Mouse (Mus musculus) hindbrain, embryonic 15.5 days (tissue): ENCODE measurements at regions not wholly inside any gene's neighbourhood (a gene's known extent, or its start where the extent isn't known, plus 50 kb on each side); places are given as distances from the start of the nearest gene placed in this dataset.

Source experiments
- ATAC-seq: fragments of 200-750 bp; cut with Nextera tagmentation; 2 replicates; pipeline ENCODE4 v1.8.0; 2017; ENCODE audit warnings: low read depth, moderate number of reproducible peaks, moderate TSS enrichment; ENCODE audit not compliant: low FRiP score
- H3K27ac ChIP-seq: fragments of 300-500 bp; sonication (generic); replicated peaks from 2 replicates; pipeline ENCODE4 v1.5.1; 2015; ENCODE audit warnings: mild to moderate bottlenecking, inconsistent platforms
- H3K27me3 ChIP-seq: fragments of 300-500 bp; sonication (generic); 2 replicates; pipeline ENCODE4 v1.6.1; 2015; ENCODE audit warnings: control low read depth, inconsistent platforms
- H3K36me3 ChIP-seq: fragments of 300-500 bp; sonication (generic); 2 replicates; pipeline ENCODE4 v1.6.1; 2015; ENCODE audit warnings: control low read depth, inconsistent platforms
- H3K4me1 ChIP-seq: fragments of 300-500 bp; sonication (generic); replicated peaks from 2 replicates; pipeline ENCODE4 v1.6.1; 2015; ENCODE audit warnings: control low read depth, inconsistent platforms
- H3K4me2 ChIP-seq: fragments of 300-500 bp; sonication (generic); 2 replicates; pipeline ENCODE4 v1.6.1; 2015; ENCODE audit warnings: moderate library complexity, mild to moderate bottlenecking, inconsistent platforms
- H3K4me3 ChIP-seq: fragments of 300-500 bp; sonication (generic); 2 replicates; pipeline ENCODE4 v1.5.1; 2015; ENCODE audit warnings: mild to moderate bottlenecking, inconsistent platforms
- H3K9ac ChIP-seq: fragments of 300-500 bp; sonication (generic); 2 replicates; pipeline ENCODE4 v1.6.1; 2015; ENCODE audit warnings: inconsistent platforms
- H3K9me3 ChIP-seq: fragments of 300-500 bp; sonication (generic); 2 replicates; pipeline ENCODE4 v1.6.1; 2016; ENCODE audit warnings: control low read depth, inconsistent platforms
- WGBS: fragments of 180-500 bp; shearing (Covaris S2); methylation state at CpG from one replicate; pipeline ENCODE4 v1.1.7; 2015; 5-methylcytosine and 5-hydroxymethylcytosine counted together

DNA sequence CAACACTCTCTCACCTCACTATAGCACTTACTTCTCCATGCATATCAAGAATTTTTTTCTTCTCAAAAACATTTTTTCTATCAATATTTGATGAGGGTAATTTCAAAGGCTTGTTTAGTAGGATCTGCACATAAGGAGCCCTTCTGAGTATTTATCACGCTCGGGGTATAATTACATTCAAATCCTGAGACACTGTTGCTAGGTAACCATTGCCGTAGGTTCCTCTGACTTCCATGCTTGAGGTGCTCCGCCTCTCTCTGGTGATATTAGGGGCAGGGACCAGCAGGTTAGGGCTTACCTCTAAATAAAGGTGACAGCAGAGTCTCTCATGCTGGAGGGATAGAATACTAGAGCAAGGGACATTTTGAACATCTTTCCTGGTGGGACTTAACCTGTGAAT is 54.4 kb upstream of the 9630041A04Rik start:
- 23% methylated on average over 4 of the region's 4 CpGs for WGBS
- no peak overlapping the region for H3K4me3 ChIP-seq
- H3K9me3 ChIP-seq = no peaks in the 10 kb centered on the region
- 0 out of 2 replicates have a peak overlapping the region, but pooled peaks have one; percentile 30 for H3K27ac ChIP-seq
- no peaks in the 10 kb centered on the region for H3K36me3 ChIP-seq
- no peaks in the 10 kb centered on the region for H3K27me3 ChIP-seq
- peak; percentile 34 for ATAC-seq
- H3K9ac ChIP-seq = no peak overlapping the region
- peaks cover 12% of the 10 kb centered on the region for H3K4me1 ChIP-seq
- H3K4me2 ChIP-seq = no peak overlapping the region

DNA sequence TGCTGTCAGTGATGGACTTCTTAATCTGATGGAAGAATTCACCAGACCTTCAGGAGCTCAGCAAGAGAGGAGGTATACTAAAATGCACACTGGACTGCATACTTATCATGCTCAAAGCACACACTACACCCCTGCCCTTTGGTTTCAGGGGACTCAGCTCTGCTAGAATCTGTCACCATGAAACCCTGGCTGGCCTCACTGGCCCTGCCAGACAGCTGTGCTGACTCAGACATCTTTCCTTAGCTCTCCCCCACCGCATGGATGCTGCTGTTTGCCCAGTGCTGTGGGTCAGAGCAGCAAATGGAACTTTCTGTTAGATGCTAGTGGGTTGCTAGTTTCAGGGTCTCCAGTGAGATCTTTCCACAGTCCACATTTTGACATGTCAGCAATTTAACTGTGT is 64.9 kb upstream of the 9630041A04Rik start:
- Histone ChIP-seq H3K27me3 (no peaks in the 10 kb centered on the region), H3K36me3 (no peaks in the 10 kb centered on the region), H3K9me3 (no peaks in the 10 kb centered on the region), H3K4me1 (no peaks in the 10 kb centered on the region), H3K4me3 (no peak overlapping the region), H3K27ac (no peak overlapping the region), H3K4me2 (no peak overlapping the region), H3K9ac (no peak overlapping the region)
- WGBS = 50% methylated on average over 1 of the region's 1 CpGs
- ATAC-seq = no peak

DNA sequence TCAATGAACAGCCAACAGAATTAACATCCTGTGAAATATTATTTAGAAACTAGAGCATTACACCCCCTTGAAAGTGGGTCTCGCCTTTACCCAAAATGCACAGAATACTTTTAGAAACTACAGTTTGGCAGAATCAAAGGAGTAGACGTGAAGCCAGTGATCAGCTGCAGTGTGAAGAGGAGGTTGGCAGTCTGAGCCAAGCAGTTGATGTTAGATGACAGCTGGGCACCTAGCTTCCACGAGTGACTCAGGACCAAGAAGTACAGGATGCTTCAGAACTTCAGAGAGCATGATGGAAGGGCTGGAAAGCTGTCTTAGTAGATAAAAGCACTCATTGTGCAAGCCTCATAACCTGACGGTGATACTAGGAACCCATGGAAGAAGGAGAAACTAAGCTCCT is 65.6 kb upstream of the 9630041A04Rik start:
- no peak overlapping the region for H3K4me2 ChIP-seq

GRCm38 (mm10) chr9:101795436-101795835 is 66.2 kb upstream of the 9630041A04Rik start:
- no peaks in the 10 kb centered on the region for H3K36me3 ChIP-seq
- no peaks in the 10 kb centered on the region for H3K27me3 ChIP-seq
- no peak overlapping the region for H3K4me3 ChIP-seq
- 81% methylated on average over 2 of the region's 2 CpGs for WGBS
- no peak overlapping the region for H3K27ac ChIP-seq
- H3K4me2 ChIP-seq = no peak overlapping the region
- no peak for ATAC-seq
- H3K4me1 ChIP-seq = no peaks in the 10 kb centered on the region
- no peak overlapping the region for H3K9ac ChIP-seq
- H3K9me3 ChIP-seq = no peaks in the 10 kb centered on the region

More for the DNA sequence above, 65.6 kb upstream of the 9630041A04Rik start:
- H3K4me1 ChIP-seq = no peaks in the 10 kb centered on the region
- H3K9me3 ChIP-seq = no peaks in the 10 kb centered on the region
- WGBS = 78% methylated on average over 4 of the region's 4 CpGs
- no peak overlapping the region for H3K27ac ChIP-seq
- H3K9ac ChIP-seq = no peak overlapping the region
- no peak overlapping the region for H3K4me3 ChIP-seq
- H3K36me3 ChIP-seq = no peaks in the 10 kb centered on the region
- no peaks in the 10 kb centered on the region for H3K27me3 ChIP-seq
- ATAC-seq = no peak

DNA sequence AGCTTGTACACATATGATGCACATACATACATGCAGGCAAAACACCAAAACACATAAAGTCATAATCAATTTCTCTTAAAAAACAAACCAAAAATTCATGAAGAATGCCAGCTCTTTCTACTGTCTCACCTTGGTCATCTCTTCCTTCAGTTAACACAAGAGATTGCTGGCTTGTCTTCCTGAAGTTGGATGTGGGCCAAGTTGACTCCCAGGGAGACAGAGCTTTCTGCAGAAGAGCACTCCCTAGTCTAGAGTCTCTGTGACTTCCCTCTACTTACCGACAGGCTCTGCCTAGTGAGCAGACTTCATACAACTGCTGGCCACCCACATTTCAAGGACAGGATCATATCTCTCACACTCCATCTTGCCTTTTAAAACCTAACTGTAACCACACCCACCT is 70.7 kb upstream of the 9630041A04Rik start:
- no peaks in the 10 kb centered on the region for H3K36me3 ChIP-seq
- no peaks in the 10 kb centered on the region for H3K27me3 ChIP-seq
- no peak overlapping the region for H3K4me3 ChIP-seq
- no peaks in the 10 kb centered on the region for H3K4me1 ChIP-seq
- H3K9ac ChIP-seq = no peak overlapping the region
- no peak overlapping the region for H3K27ac ChIP-seq
- H3K4me2 ChIP-seq = no peak overlapping the region
- 64% methylated on average over 1 of the region's 1 CpGs for WGBS
- no peak for ATAC-seq
- no peaks in the 10 kb centered on the region for H3K9me3 ChIP-seq

GRCm38 (mm10) chr9:101740949-101741605 is 120.6 kb upstream of the 9630041A04Rik start:
- no peaks in the 10 kb centered on the region for H3K27me3 ChIP-seq
- H3K27ac ChIP-seq = no peak overlapping the region
- no peaks in the 10 kb centered on the region for H3K36me3 ChIP-seq
- H3K4me2 ChIP-seq = no peak overlapping the region
- ATAC-seq = no peak
- WGBS = 47% methylated on average over 10 of the region's 10 CpGs
- no peaks in the 10 kb centered on the region for H3K9me3 ChIP-seq
- H3K4me3 ChIP-seq = no peak overlapping the region
- H3K4me1 ChIP-seq = peaks cover 4% of the 10 kb centered on the region; the same call in 1 of the 2 replicates
- H3K9ac ChIP-seq = no peak overlapping the region

DNA sequence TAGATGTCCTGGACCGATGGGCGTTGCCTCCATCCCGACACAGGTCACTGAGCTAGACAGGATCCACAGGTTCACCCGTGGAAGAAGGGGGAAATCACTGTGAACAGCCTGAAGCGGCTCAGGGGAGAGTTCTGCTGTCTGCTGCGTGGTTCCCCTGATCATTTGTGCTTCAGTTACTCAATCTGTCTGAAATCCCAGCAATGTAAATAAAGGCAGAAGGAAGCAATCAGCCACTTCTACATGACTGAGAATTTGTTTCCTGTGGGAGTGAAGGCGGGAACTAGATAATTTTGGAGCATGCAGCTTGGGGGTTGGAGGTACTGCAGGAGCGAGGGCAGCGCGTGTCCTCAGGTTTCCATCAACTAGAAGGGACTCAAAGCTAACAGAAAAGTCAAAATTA is 122.3 kb upstream of the 9630041A04Rik start:
- WGBS = 76% methylated on average over 10 of the region's 10 CpGs

DNA sequence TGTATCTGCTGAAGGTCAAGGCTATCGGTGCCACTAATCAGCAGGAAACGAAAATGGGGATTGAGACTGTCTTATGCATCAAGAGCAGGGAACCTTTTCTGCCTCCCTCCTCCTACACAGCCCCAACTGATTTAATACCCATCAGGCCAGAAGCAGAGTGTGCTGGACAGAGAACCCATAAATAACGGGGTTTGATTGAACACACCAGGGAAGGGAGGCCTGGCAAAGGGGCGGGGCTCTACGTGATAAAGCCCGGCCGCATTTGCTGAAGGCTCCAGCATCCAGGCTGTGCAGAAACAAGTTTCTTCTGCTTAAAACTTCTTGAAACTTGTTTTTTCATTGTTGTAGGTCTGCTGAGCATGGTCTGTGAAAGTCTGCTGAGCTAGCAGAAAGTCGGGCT is 127.4 kb upstream of the 9630041A04Rik start:
- no peaks in the 10 kb centered on the region for H3K9me3 ChIP-seq
- H3K36me3 ChIP-seq = no peaks in the 10 kb centered on the region
- no peak overlapping the region for H3K4me2 ChIP-seq
- ATAC-seq = no peak
- 52% methylated on average over 8 of the region's 8 CpGs for WGBS
- no peak overlapping the region for H3K4me3 ChIP-seq
- no peak overlapping the region for H3K27ac ChIP-seq
- H3K9ac ChIP-seq = no peak overlapping the region
- no peaks in the 10 kb centered on the region for H3K27me3 ChIP-seq
- H3K4me1 ChIP-seq = peaks cover 11% of the 10 kb centered on the region

More for the DNA sequence above, 122.3 kb upstream of the 9630041A04Rik start:
- H3K36me3 ChIP-seq = no peaks in the 10 kb centered on the region
- no peak overlapping the region for H3K9ac ChIP-seq
- no peaks in the 10 kb centered on the region for H3K9me3 ChIP-seq
- ATAC-seq = no peak
- no peak overlapping the region for H3K4me2 ChIP-seq
- H3K4me1 ChIP-seq = peaks cover 5% of the 10 kb centered on the region
- no peak overlapping the region for H3K4me3 ChIP-seq
- H3K27me3 ChIP-seq = no peaks in the 10 kb centered on the region
- H3K27ac ChIP-seq = no peak overlapping the region

DNA sequence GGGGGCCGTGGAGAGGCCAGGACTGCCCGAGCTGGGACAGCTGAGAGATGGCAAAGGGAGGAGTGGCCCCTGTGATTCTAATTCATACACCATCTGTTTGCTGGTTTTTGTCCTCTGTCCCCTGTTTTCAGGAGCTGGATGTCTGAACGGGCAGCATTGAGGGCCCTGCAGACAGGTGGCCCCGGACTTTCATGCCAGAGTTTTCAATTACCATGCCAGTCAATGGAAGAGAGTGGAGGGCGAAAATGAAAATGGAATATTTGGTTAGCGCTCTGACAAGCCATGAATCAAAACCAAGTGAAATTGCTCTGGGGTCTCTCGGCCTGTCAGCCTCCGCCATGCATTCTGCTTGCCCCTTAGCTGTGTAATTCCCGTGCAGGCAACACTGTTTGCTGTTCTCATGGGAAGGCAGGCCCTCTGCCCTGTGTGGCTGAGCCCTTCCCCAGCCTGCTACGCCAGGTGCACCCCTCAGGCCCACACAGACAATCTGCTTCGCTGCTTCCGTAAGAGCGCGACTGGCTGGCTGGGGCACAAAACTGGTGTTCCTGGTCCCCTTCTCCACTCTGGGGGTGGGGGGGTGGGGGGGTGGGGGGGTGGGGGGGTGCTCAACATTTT is 127.9 kb upstream of the 9630041A04Rik start:
- 25% methylated on average over 14 of the region's 14 CpGs for WGBS
- H3K9me3 ChIP-seq = no peaks in the 10 kb centered on the region
- no peak overlapping the region for H3K4me3 ChIP-seq
- ATAC-seq = 0 out of 2 replicates have a peak, but pooled peaks have one; percentile 73
- H3K27me3 ChIP-seq = no peaks in the 10 kb centered on the region
- H3K27ac ChIP-seq = no peak overlapping the region
- no peak overlapping the region for H3K4me2 ChIP-seq
- H3K9ac ChIP-seq = no peak overlapping the region
- H3K4me1 ChIP-seq = peaks cover 11% of the 10 kb centered on the region
- no peaks in the 10 kb centered on the region for H3K36me3 ChIP-seq

DNA sequence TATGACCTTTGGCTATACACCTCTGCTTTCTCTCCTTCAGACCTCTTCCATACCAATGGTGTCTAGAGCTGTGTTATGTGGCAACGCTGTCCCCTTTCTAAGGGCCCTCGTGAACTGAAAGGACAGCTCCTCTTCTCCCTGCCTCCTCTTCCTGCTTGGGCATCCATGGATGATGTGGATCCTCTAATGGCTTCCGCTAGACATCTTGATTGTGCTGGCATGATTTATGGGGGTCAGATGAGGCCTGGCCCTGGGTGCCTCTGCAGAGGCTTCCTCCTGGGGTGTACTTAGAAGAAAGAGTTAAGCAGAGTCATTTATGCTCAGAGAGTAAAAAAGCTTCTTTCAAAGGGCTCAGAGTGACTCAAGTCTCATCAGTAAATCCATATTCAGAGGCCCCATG is 131.5 kb upstream of the 9630041A04Rik start:
- WGBS = 42% methylated on average over 3 of the region's 3 CpGs
- H3K36me3 ChIP-seq = no peaks in the 10 kb centered on the region
- no peaks in the 10 kb centered on the region for H3K9me3 ChIP-seq
- no peak overlapping the region for H3K9ac ChIP-seq
- H3K27ac ChIP-seq = no peak overlapping the region
- 0 out of 2 replicates have a peak, but pooled peaks cover 2% of the 10 kb centered on the region for H3K27me3 ChIP-seq
- H3K4me3 ChIP-seq = no peak overlapping the region
- H3K4me2 ChIP-seq = no peak overlapping the region
- ATAC-seq = no peak
- H3K4me1 ChIP-seq = peaks cover 11% of the 10 kb centered on the region

DNA sequence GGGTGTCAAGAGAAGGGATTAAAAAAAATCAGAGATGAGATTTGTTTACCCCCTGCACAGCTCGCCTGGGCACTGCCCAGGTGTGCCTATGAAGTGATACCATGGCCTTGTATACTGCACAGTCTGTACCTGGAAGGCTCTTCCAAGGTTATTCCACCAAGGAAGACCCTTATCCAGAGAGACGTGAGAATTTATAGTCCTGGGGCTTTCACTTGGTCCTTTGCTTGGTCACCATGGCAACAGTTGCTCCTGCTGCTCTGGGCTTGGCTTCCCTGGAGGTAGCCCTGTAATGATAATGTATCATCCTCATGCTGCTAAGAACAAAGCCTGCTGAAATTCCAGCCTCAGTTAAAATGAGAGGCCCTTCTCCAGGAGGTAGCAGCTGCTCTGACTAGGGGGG is 143.7 kb upstream of the 9630041A04Rik start:
- ATAC-seq = peak; percentile 75
- Histone ChIP-seq H3K9ac (no peak overlapping the region), H3K9me3 (no peaks in the 10 kb centered on the region), H3K36me3 (no peaks in the 10 kb centered on the region), H3K27me3 (no peaks in the 10 kb centered on the region), H3K27ac (peak overlapping the region; percentile 62), H3K4me3 (no peak overlapping the region), H3K4me2 (no peak overlapping the region), H3K4me1 (peaks cover 6% of the 10 kb centered on the region)
- WGBS = 25% methylated on average over 2 of the region's 2 CpGs

DNA sequence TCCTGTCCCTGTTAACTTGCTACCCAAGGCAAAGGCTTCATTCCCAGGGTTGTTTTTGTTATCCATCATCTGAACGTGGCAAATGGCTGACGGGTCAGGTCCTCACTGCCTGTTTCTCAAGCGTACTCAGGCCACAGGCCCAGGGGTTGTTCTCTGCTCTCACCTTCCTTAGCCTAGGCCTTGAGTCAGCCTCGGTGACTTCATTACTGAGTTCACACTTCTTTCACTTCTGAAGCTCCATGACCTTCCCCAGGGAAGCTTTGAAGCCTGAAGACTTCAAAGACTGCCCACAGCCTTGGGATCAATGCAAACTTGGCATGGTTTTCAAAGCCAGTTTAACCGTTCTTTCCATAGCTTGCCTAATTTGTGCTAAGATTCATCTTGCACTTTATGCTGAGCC is 145.3 kb upstream of the 9630041A04Rik start:
- no peak overlapping the region for H3K27ac ChIP-seq
- no peak overlapping the region for H3K4me2 ChIP-seq
- H3K27me3 ChIP-seq = no peaks in the 10 kb centered on the region
- no peaks in the 10 kb centered on the region for H3K9me3 ChIP-seq
- no peak overlapping the region for H3K4me3 ChIP-seq
- H3K4me1 ChIP-seq = peaks cover 6% of the 10 kb centered on the region
- WGBS = 80% methylated on average over 5 of the region's 5 CpGs
- no peaks in the 10 kb centered on the region for H3K36me3 ChIP-seq
- no peak overlapping the region for H3K9ac ChIP-seq
- no peak for ATAC-seq
